Mouse (Mus musculus) layer of hippocampus, adult 11-12 months (tissue): ENCODE data around the gene Padi1.
A peak's percentile ranks its signal among the peaks of the same experiment; 100 is the strongest.

Experiments
- DNase-seq: peaks from one replicate; pipeline ENCODE4 v3.0.0; 2022; ENCODE audit warnings: low spot score

Padi1 gene

DNA sequence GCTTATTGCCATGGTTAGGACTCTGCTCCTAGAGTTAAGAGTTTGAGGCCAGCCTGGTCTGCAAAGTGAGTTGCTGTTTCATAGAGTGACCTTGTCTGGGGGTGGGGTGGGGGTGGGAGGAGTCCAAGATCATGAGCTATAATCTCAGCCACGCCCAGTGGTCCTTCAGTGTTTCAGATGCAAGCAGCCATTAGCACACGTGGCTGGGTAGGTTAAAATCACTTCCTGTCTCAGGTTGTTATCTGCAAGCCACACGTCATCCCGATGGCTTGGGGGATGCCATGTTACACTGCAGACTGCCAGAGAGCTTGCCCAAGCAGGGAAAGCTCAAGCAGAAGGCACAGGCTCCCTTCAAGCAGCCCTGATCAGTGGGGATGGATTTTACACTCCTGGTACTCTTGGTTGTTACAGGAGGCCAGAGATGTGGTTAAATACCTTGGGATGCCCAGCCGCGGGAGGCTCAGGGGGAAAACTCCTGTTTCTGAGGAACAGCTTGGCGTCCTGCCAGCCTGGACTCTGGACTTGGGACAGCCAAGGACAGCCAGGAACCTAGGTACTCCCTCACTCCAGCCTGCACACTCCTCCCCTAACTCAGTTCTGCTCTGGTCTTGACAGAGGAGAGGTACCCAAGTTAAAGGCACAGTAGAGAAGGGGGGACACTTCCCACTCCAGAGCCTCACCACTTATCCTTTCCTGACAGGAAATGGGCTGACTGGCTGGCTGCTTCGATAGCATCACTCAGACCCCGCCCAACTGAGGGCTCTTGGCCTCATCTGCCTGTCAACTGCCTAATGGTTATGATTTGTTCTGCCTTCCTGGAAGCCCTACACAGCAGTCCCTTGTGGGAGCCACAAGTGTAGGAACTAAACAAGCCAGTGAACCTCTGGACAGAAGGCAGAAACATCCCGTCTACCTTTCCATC is 29.3 kb downstream of the Padi1 start:
- DNase-seq, result no peak

DNA sequence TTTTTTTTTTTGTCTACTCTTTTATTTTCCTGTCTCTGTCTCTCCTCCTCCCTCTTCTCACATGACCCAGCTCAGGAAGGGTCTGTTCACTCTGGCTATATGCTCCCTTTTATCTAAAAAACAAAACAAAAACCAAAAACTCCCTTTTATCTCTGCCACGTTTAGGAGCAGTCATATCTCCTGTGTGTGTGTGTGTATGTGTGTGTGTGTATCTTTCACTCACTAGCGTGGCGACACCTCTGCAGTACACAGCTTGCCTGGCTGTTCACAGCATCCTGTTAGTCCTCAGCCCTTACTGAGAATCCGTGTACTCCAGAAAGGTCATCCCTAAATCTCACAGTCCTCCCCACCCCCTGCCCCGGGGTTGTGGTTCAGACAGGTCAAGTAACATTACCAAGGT is 30.1 kb downstream of the Padi1 start:
- DNase-seq, result no peak

DNA sequence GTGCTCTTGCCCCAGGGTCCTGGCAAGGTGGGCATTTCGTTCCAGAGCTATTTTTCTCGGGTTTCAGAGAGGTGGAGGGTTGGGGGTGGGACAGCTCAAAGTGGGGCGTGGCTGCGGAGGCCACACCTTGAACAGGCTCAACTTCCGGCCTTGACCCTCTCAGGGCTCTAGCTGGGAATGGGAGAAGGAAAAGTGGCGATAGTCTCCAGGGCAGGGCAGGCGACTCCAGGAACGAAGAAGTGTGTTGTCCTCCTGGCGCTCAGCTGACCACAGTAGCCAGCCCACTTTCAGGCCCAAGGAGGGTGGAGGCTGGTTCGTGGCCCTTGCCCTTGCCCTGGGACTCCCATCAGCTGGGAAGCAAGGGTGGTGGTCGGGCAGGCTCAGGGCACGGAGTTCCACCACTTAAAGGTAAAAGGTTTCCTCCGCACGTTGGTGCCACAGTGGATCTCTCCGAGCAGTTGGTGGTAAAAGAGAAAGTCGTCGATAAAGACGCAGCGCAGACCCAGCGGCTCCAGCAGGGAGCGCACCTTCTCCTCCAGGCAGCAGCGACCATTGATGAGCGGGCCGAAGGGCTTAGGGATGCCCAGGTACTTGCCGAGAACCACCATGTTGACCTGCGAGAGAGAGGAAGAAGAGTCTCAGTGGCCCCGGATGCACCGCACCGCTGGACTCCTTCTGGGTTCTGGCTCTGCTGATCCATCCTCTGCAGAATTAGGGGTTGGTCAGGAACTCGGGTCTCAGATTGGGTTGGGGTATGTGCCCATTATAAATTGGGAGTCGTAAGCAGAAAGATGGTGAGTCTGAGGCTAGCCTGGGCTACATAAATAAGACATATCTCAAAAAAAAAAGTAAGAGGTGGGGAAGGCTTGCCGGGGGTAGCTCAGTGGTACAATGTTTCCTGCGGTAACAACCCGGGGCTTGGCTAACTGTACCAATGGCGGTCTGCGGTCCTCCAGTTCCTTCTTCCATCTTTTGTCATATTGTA is 31.0 kb downstream of the Padi1 start:
- DNase-seq, result peak; percentile 7

DNA sequence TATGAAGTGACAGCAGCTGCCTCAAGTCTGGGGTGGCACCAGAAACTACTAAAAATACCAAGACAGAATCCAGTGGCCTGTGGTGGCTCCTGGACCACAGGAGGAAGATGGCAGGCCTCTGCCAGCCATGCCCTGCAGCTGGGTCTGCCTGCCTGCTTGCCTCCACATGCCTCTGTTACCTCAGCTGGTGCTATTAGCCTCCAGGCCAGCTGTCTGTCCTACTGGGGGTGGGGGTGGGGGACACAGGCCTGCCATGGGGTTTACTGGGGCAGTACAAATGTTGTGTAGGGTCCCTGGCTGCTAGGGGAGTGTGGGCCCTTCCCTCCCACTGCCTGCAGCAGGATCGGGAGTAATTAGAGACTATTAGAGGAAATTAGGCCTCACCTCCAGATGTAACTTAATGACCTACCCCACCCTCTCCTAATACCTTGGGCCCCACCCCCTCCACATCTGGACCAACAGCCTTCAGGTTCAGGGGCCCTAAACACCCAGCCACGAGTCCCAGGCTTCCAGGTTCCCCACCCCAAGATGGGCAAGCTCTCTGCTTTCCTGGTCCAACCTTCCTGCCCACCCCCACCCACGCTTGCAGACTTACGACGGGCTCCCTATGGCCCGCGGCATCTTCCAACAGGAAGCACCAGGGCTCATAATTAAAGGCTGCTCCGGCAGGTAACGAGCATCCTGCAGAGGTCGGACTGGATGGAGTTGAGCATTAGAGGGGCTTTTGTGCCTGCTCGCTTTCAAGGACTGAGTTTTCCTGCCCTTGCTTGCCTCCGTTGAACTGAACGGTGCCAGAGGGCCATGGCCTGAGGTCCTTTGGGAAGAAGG is 32.0 kb downstream of the Padi1 start:
- no peak for DNase-seq

DNA sequence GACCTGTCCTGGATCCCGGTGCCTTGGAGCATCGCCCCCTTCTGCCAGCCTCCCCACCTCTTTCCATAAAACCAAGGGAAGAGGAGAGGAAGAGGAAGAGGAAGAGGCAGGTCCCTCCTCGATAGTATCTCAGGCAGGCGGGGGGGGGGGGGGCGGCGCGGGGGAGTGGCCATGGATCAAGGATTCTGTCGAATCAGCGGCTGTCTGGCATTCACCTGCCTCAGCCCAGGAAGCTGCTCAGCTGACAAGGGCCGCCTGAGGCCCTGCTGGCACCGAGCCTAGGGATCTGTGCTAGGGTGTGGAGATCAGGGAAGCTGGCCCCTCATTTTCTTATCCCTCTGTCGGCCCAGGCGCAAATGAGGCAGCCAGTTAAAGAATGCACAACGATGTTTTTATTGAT is 33.0 kb downstream of the Padi1 start:
- no peak for DNase-seq

DNA sequence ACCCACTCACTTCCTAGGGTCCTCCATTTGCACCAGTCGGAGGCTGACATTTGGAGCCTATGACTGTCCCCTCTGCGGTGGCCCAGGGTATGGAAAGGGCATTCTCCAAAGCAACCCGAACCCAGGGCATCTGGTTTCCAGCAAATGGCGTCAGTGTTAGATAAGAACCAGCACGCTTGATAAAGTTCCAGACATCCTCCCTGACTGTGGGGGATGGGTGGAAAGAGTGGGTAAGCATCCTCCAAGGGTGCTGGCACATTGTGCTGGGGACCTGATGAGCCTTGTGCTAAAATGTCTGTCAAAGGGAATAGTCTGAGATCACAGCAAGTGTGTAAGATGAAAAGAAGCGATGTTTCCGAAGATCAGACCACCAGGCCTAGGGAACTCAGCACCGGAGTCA is 33.4 kb downstream of the Padi1 start:
- no peak for DNase-seq

GRCm38 (mm10) chr4:140810458-140811260 is 34.9 kb downstream of the Padi1 start, which contains the start of gene Padi3:
Gene Padi3, minus strand, starts transcription at chr4:140810648.
- DNase-seq, result no peak

DNA sequence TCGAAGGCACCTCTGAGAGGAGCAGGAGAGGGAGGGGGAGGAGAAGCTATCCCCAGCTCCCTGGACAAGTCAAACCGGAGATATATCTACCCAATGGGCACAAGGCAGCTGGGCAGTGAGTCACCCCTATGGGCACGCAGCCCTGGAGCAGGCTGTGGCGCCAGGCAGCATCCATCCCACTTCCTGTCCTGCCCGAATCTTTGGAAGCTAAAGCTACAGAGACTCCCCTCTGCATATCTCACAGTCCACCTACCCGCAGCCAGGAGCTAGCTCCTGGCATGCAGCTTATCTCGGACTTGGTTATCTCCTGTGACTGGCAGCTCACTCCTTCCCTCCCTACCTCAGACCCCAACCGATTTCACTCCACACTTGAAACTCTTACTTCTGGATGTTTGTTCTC is 36.5 kb downstream of the Padi1 start:
- DNase-seq, result no peak

GRCm38 (mm10) chr4:140804601-140805000 is 41.0 kb downstream of the Padi1 start:
- DNase-seq, result no peak

- DNase-seq, result no peak
These were observed 44.2 kb downstream of the Padi1 start for GRCm38 (mm10) chr4:140801364-140801763.

DNA sequence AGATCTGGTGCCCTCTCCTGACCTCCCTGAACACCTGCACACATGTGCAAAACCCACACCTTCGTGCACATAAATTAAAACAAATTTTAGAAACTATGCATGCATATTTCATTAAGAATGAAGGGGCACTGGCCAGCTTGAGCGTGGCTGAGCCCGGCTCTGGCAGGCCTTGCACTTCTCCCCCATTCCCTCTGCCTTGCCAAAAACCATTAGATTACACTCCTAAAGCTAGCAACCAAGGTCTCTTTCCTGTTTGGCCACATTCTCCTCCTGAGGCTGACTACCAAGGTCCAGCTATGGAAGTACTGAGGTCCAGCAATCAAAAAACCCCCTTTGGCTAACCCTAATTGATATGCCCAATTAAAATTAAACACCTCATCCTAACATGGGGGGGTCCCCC is 48.8 kb downstream of the Padi1 start:
- no peak for DNase-seq

GRCm38 (mm10) chr4:140794678-140795077 is 50.9 kb downstream of the Padi1 start:
- no peak for DNase-seq

GRCm38 (mm10) chr4:140793795-140794194 is 51.8 kb downstream of the Padi1 start:
- no peak for DNase-seq

GRCm38 (mm10) chr4:140792584-140792983 is 53.0 kb downstream of the Padi1 start:
- DNase-seq, result no peak

DNA sequence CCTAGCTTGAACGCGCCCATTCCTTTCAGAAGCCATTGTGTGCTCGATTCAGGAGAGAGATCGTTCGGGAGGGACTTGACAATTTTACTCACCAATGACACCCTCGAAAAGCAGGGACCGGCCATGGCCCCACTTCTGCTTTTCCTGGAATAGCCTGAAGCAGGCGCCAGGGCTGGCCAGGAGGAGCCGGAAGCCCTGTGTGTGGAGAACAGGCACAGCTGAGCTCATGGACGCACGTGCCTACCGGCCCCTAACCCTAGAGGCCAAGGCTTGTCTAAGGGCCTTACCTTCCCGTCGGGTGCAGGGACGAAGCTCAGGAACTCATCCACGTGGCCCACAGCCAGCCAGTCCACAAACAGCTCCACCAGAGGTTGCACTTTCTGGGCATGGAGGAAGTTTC is 54.5 kb downstream of the Padi1 start:
- no peak for DNase-seq

- no peak for DNase-seq
These were observed 55.6 kb downstream of the Padi1 start for GRCm38 (mm10) chr4:140789983-140790382.

DNA sequence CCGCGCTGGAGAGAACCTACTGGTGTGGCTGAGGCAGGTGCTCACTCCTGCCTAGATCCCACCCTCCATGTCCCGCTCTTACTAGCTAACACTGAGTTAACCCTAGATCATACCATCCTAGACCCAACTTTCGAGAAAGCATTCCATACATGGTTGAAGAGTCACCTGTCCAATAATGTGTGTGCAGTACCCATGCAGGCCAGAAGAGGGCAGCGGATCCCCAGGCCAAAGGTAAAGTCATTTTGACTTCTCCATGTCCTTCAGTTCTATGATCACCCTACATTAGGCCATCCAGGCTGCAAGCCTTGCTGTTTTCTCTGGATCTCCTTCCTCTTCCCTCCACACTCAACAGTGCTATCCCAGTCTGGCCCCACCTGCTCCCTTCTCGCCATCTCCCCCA is 56.6 kb downstream of the Padi1 start:
- peak; percentile 55 for DNase-seq

- DNase-seq, result no peak
These were observed 57.3 kb downstream of the Padi1 start for GRCm38 (mm10) chr4:140788264-140788663.

DNA sequence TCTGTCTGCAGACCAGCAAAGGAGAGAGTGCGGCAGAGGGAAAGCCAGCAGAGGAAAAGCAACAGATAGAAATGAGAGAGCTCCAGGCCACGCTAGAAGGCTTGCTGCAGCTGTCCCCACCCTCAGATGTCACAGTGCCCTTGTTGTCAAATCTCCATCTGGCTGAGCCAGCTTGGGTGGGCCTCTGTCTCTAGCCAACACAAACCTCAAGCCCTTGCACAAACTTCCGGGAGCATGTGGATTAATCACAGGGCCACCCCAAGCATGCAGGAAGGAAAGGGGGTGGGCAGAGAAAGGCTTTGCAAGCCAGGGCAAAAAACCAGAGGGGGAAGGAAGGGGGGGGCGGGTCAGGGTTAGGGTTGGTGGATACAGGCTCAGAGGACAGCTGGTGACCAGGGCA is 58.2 kb downstream of the Padi1 start:
- DNase-seq, result no peak

GRCm38 (mm10) chr4:140785217-140785616 is 60.4 kb downstream of the Padi1 start:
- DNase-seq, result no peak
